Mouse (Mus musculus): Measurements from ENCODE around the gene Pde8b.
"Not testable (repeated sequence)": the region's sequence is repeated elsewhere in the genome, so short reads cannot be mapped to it uniquely, and the experiment has no call there.

Pde8b gene

GRCm38 (mm10) chr13:95221882-95222568, 28.1 kb downstream of the Pde8b start:
- DNase-seq = no peak

- DNase-seq = not testable (repeated sequence)
Observed at GRCm38 (mm10) chr13:95215661-95216170, 34.4 kb downstream of the Pde8b start.

GRCm38 (mm10) chr13:95212320-95212719, 37.8 kb downstream of the Pde8b start:
- DNase-seq = no peak

- not testable (repeated sequence) for DNase-seq
Observed at GRCm38 (mm10) chr13:95207301-95207700, 42.8 kb downstream of the Pde8b start.

GRCm38 (mm10) chr13:95202151-95202758, 47.9 kb downstream of the Pde8b start:
- no peak for DNase-seq

- no peak for DNase-seq
Observed at GRCm38 (mm10) chr13:95200817-95201216, 49.3 kb downstream of the Pde8b start.

GRCm38 (mm10) chr13:95200036-95200435, 50.1 kb downstream of the Pde8b start:
- DNase-seq = no peak

GRCm38 (mm10) chr13:95196106-95196705, 53.9 kb downstream of the Pde8b start:
- no peak for DNase-seq

- DNase-seq = no peak
Observed at GRCm38 (mm10) chr13:95191951-95192350, 58.2 kb downstream of the Pde8b start.

- no peak for DNase-seq
Observed at GRCm38 (mm10) chr13:95189111-95189510, 61.0 kb downstream of the Pde8b start.

GRCm38 (mm10) chr13:95187153-95187665, 62.9 kb downstream of the Pde8b start:
- no peak for DNase-seq

- no peak for DNase-seq
Observed at GRCm38 (mm10) chr13:95186741-95187035, 63.4 kb downstream of the Pde8b start.

- no peak for DNase-seq
Observed at GRCm38 (mm10) chr13:95185891-95186740, 64.0 kb downstream of the Pde8b start.

GRCm38 (mm10) chr13:95183686-95184085, 66.5 kb downstream of the Pde8b start:
- DNase-seq = no peak

GRCm38 (mm10) chr13:95180208-95180607, 69.9 kb downstream of the Pde8b start:
- no peak for DNase-seq

GRCm38 (mm10) chr13:95177326-95177725, 72.8 kb downstream of the Pde8b start:
- no peak for DNase-seq

GRCm38 (mm10) chr13:95176399-95176798, 73.7 kb downstream of the Pde8b start:
- no peak for DNase-seq

- DNase-seq = no peak
Observed at GRCm38 (mm10) chr13:95174253-95174652, 75.9 kb downstream of the Pde8b start.

- no peak for DNase-seq
Observed at GRCm38 (mm10) chr13:95172346-95172745, 77.8 kb downstream of the Pde8b start.

GRCm38 (mm10) chr13:95160211-95160610, 89.9 kb downstream of the Pde8b start:
- DNase-seq = no peak

- no peak for DNase-seq
Observed at GRCm38 (mm10) chr13:95158986-95159385, 91.2 kb downstream of the Pde8b start.

- DNase-seq = no peak
Observed at GRCm38 (mm10) chr13:95144746-95145145, 105.4 kb downstream of the Pde8b start.

GRCm38 (mm10) chr13:95140460-95141079, 109.6 kb downstream of the Pde8b start:
- DNase-seq = no peak

Data from B cell, adult 2 months (primary cell).